Mouse (Mus musculus): ENCODE results near the gene Nifk. TPM values are rescaled to one million over a fixed set of nuclear protein-coding genes. Genes with fewer than 3 reads are reported as not detected.

Gene Nifk
- polyA plus RNA-seq, 1 experiment: 27.3 TPM

DNA sequence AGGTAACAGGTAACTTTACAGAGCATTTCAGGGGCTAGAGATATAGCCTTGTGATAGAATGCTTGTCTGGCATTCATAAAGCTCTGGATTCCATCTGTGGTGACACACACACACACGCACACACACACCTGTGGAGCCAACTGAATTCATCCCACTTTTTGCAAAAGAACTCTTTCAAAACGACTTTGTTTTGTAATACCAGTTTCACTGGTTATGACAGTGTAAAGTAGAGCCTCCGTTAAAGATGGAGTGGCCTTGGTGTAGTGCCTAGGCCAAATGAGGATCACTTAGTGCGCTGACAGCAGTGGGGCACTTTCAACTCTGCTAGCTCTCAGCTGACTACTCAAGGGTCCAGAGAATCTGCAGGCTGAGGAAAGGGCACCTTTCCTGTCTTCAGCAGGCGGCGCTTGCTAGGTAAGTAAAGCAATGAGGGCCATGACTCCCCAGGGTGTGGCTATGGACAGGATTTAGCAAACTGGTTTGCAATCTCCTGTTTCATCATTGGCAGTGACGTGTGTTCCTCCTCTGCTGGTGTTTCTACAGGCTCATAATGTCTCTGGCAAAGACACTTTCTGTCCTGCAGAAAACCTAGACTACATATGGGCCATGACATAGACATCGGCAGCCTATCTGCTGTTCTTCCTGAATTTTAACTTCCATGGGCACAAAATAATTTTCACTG, 58.6 kb downstream of the Nifk start:
- DNase-seq (ENCODE audit: low spot score): no peak

Other genes starting within 250 kb of the Nifk start
- not detected in 2 replicates for gene Gm29106, start 145.3 kb upstream of the Nifk start, polyA plus RNA-seq (2012; rRNA removed)
- gene Tsn, start 10.1 kb upstream of the Nifk start, polyA plus RNA-seq (2012; rRNA removed): 74.5 and 79.3 TPM in 2 replicates
- gene Clasp1, start 67.2 kb downstream of the Nifk start, polyA plus RNA-seq (2012; rRNA removed): 21.1 and 29.4 TPM in 2 replicates